Mouse (Mus musculus) liver, postnatal 0 days (tissue): ENCODE data around the gene Tmem114.

Experiments used
- CTCF ChIP-seq: sonication (generic); IDR thresholded peaks from 2 replicates; pipeline ENCODE4 v1.5.1; 2016; ENCODE audit warnings: antibody characterized with exemption, low read depth
- EP300 ChIP-seq: IDR thresholded peaks from 2 replicates; pipeline ENCODE4 v1.6.1; 2016; ENCODE audit warnings: antibody characterized with exemption, low read depth, mild to moderate bottlenecking

DNA sequence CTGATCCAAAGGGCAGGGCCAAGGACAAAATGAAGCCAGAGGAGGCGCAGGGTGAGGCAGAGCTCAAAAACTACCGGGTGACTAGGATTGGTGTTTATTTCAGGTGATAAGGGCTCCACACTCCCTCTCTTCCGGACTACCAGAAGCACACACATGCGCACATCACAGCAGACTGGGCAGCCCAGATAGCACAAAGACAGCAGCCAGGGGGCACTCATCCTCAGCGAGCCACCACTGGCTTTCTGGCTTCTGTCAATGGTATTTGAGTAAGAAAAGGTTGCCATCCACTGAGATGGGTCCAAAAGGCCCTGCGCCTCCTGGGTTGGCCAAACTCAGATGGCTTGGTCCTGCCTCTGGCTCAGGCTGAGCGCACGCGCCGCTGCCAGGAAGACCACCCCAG lies 15.7 kb downstream of the Tmem114 start:
- TF ChIP-seq CTCF (peak; percentile 48), EP300 (no peak)
